Mouse (Mus musculus) left cerebral cortex, postnatal 36 days (tissue): Measurements from ENCODE around the gene Prr12. TPM values are rescaled to one million over a fixed set of nuclear protein-coding genes. Genes with fewer than 3 reads are reported as not detected.

Experiments
- DNase-seq, 2 experiments: peaks; one replicate each; pipeline ENCODE4 v3.0.0; 2021 to 2022; ENCODE audit warnings: low spot score in 2 of 2, mixed read lengths in 1 of 2
- intact Hi-C: fragments of 180-260 bp; cut with DNase I; formaldehyde crosslinking; loops from one replicate; pipeline ENCODE4 v1.15.1; 2025
- microRNA-seq: library from miRNA; unstranded; fragments of <30 nt; microRNA quantifications from one replicate; pipeline ENCODE4 v1.2.0, GENCODE M21; 2022
- total RNA-seq, 2 experiments: library from RNA; stranded (reverse); gene quantifications; 2 replicates each; pipeline ENCODE4 v1.2.3; 2021

Gene Prr12
- total RNA-seq, 2 experiments from 2014 or later: 64.9 to 75.3 TPM

GRCm38 (mm10) chr7:44983085-44983484, 69.6 kb downstream of the Prr12 start:
- intact Hi-C loops: loop anchor here (5.0 kb wide), 1 partner anchor 69 kb away; the partner anchor contains the start of gene Prr12
- DNase-seq: peak; percentile 73 to 83

- DNase-seq: no peak
- intact Hi-C loops: loop anchor here (5.0 kb wide), 1 partner anchor 71 kb away; the partner anchor contains the start of gene Prr12
Observed at GRCm38 (mm10) chr7:44981539-44981938, 71.1 kb downstream of the Prr12 start.

- intact Hi-C loops: no loop called here
- no peak for DNase-seq
Observed at GRCm38 (mm10) chr7:44978300-44978699, 74.4 kb downstream of the Prr12 start.

Small RNAs within 50 kb of the gene (microRNA-seq; reads per million reads assigned to microRNA genes)
- 1.0 reads per million for gene Mir7054

Other genes starting within 250 kb of the Prr12 start
- 10 to 100 TPM; 28.1 to 32.2 TPM for gene Nup62, start 236.8 kb downstream of the Prr12 start, total RNA-seq
- gene Il4i1, start 236.5 kb downstream of the Prr12 start, total RNA-seq: 1 to 10 TPM; 2.2 to 2.4 TPM
- 10 to 100 TPM; 22.2 to 26.5 TPM for gene Atf5, start 236.2 kb downstream of the Prr12 start, total RNA-seq
- gene Akt1s1, start 203.9 kb downstream of the Prr12 start, total RNA-seq: 10 to 100 TPM; 67.7 to 73.6 TPM
- gene Tbc1d17, start 203.8 kb downstream of the Prr12 start, total RNA-seq: 10 to 100 TPM; 71.9 to 75.6 TPM
- 10 to 100 TPM; 26.8 TPM for gene Pnkp, start 195.7 kb downstream of the Prr12 start, total RNA-seq
- 100 to 1,000 TPM; 284 to 285 TPM for gene Ptov1, start 183.1 kb downstream of the Prr12 start, total RNA-seq
- 10 to 100 TPM; 91.7 to 98.1 TPM for gene Med25, start 160.2 kb downstream of the Prr12 start, total RNA-seq
- 10 to 100 TPM; 18.2 to 20.6 TPM for gene Fuz, start 156.8 kb downstream of the Prr12 start, total RNA-seq
- gene Ap2a1, start 123.4 kb downstream of the Prr12 start, total RNA-seq: 100 to 1,000 TPM; 346 to 355 TPM
- 1 to 10 TPM; 1.4 to 3.4 TPM for gene Tsks, start 109.7 kb downstream of the Prr12 start, total RNA-seq
- 10 to 100 TPM; 85.4 to 97.7 TPM for gene Cpt1c, start 78.0 kb downstream of the Prr12 start, total RNA-seq
- 100 to 1,000 TPM; 143 to 145 TPM for gene Prmt1, start 66.3 kb downstream of the Prr12 start, total RNA-seq
- 10 to 100 TPM; 29.2 to 38.7 TPM for gene Irf3, start 55.2 kb downstream of the Prr12 start, total RNA-seq
- gene Bcl2l12, start 54.2 kb downstream of the Prr12 start, total RNA-seq: 1 to 10 TPM; 1.8 to 2.6 TPM
- gene Scaf1, start 36.5 kb downstream of the Prr12 start, total RNA-seq: 100 to 1,000 TPM; 174 to 177 TPM
- 10 to 100 TPM; 12.9 to 13.9 TPM for gene Rras, start 34.9 kb downstream of the Prr12 start, total RNA-seq
- gene Nosip, start 9.5 kb upstream of the Prr12 start, total RNA-seq: 10 to 100 TPM; 59.7 to 63.7 TPM
- 1 to 10 TPM; 5.4 to 7.4 TPM for gene Prrg2, start 9.8 kb upstream of the Prr12 start, total RNA-seq
- gene Rcn3, start 39.3 kb upstream of the Prr12 start, total RNA-seq: 1 to 10 TPM; 3.8 to 4.9 TPM
- 10 to 100 TPM; 22.3 to 22.7 TPM for gene Fcgrt, start 51.0 kb upstream of the Prr12 start, total RNA-seq
- gene Rps11, start 71.6 kb upstream of the Prr12 start, total RNA-seq: 100 to 1,000 TPM; 405 to 466 TPM
- gene Rpl13a, start 75.9 kb upstream of the Prr12 start, total RNA-seq: 100 to 1,000 TPM; 614 to 796 TPM
- gene Gm45713, start 83.3 kb upstream of the Prr12 start, total RNA-seq: not detected
- 1 to 10 TPM; 3.7 to 6.1 TPM for gene Flt3l, start 83.6 kb upstream of the Prr12 start, total RNA-seq
- 10 to 100 TPM; 44.8 to 53.6 TPM for gene Pih1d1, start 101.4 kb upstream of the Prr12 start, total RNA-seq
- 10 to 100 TPM; 12.2 to 21.5 TPM for gene Aldh16a1, start 101.7 kb upstream of the Prr12 start, total RNA-seq
- 1,000 to 10,000 TPM; 1,276 to 1,585 TPM for gene Slc17a7, start 111.1 kb upstream of the Prr12 start, total RNA-seq
- gene Gfy, start 126.7 kb upstream of the Prr12 start, total RNA-seq: under 1 TPM; 0.17 to 0.50 TPM
- not detected for gene Pth2, start 128.1 kb upstream of the Prr12 start, total RNA-seq
- 1 to 10 TPM; 5.1 to 5.2 TPM for gene Ccdc155, start 152.0 kb upstream of the Prr12 start, total RNA-seq
- 10 to 100 TPM; 25.9 to 29.9 TPM for gene Dkkl1, start 159.3 kb upstream of the Prr12 start, total RNA-seq
- 1 to 10 TPM; 3.9 to 5.6 TPM for gene Tead2, start 162.9 kb upstream of the Prr12 start, total RNA-seq
- 1 to 10 TPM; 5.0 to 5.9 TPM for gene Cd37, start 186.2 kb upstream of the Prr12 start, total RNA-seq
- 1 to 10 TPM; 1.2 to 1.6 TPM for gene Slc6a16, start 188.2 kb upstream of the Prr12 start, total RNA-seq
- gene Slc6a21, start 224.6 kb upstream of the Prr12 start, total RNA-seq: not detected